Mouse (Mus musculus): Measurements from ENCODE around the gene Asb18. TPM values are rescaled to one million over a fixed set of nuclear protein-coding genes. Genes with fewer than 3 reads are reported as not detected.

Asb18 gene
- polyA plus RNA-seq, 1 experiment from 2014 or later: not detected

DNA sequence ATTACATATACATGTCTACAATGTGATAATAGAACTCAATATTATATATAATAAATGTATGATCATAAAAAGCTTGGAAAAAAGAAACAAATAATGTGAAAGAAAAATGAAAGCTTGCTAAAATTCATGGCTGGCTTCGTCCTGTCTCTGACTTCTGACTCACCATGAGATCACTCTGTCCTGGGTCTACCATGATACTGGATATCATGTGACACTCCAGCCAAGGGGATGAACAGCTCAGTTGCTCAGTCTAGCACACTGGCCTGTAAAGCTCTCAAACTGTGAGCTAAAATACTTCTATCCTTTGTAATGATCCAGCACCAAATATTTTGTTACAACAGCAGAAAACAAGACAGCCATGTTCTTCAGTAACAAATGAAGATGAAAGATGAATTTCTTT is 4.4 kb downstream of the Asb18 start:
- H3K9me3 ChIP-seq (ENCODE audit: low read length): no peaks in the 10 kb centered on the region
- H3K27me3 ChIP-seq (ENCODE audit: insufficient read depth, low read length): no peaks in the 10 kb centered on the region
- no peak overlapping the region for H3K4me2 ChIP-seq (ENCODE audit: low read depth, low read length)
- ATAC-seq (no peak), DNase-seq (no peak)
- H3K9ac ChIP-seq (replicated peaks): no peak overlapping the region
- no peaks in the 10 kb centered on the region for H3K36me3 ChIP-seq (replicated peaks; ENCODE audit: insufficient read depth, low read length)
- TF ChIP-seq CTCF (IDR thresholded peaks at IDR 0.05; ENCODE audit: low read depth) (no peak), EP300 (IDR thresholded peaks at IDR 0.05; ENCODE audit: low read depth) (no peak)
- H3K27ac ChIP-seq (ENCODE audit: low read depth): no peak overlapping the region
- no peaks in the 10 kb centered on the region for H3K4me1 ChIP-seq (ENCODE audit: insufficient read depth)
- no peak overlapping the region for H3K4me3 ChIP-seq (ENCODE audit: low read depth, low read length)
- WGBS (ENCODE audit: insufficient replicate concordance): 64% methylated on average over 1 of the region's 1 CpGs

- Histone ChIP-seq H3K27ac (ENCODE audit: low read depth) (no peak overlapping the region), H3K4me1 (ENCODE audit: insufficient read depth) (no peaks in the 10 kb centered on the region), H3K36me3 (replicated peaks; ENCODE audit: insufficient read depth, low read length) (no peaks in the 10 kb centered on the region), H3K4me2 (ENCODE audit: low read depth, low read length) (no peak overlapping the region), H3K27me3 (ENCODE audit: insufficient read depth, low read length) (no peaks in the 10 kb centered on the region), H3K9ac (replicated peaks) (no peak overlapping the region), H3K4me3 (ENCODE audit: low read depth, low read length) (no peak overlapping the region), H3K9me3 (ENCODE audit: low read length) (no peaks in the 10 kb centered on the region)
- no peak for TF ChIP-seq CTCF (IDR thresholded peaks at IDR 0.05; ENCODE audit: low read depth)
- no peak for TF ChIP-seq EP300 (IDR thresholded peaks at IDR 0.05; ENCODE audit: low read depth)
- DNase-seq (no peak), ATAC-seq (no peak)
- WGBS (ENCODE audit: insufficient replicate concordance): 63% methylated on average over 3 of the region's 3 CpGs
Observed at GRCm38 (mm10) chr1:90009188-90009587, 5.3 kb downstream of the Asb18 start.

DNA sequence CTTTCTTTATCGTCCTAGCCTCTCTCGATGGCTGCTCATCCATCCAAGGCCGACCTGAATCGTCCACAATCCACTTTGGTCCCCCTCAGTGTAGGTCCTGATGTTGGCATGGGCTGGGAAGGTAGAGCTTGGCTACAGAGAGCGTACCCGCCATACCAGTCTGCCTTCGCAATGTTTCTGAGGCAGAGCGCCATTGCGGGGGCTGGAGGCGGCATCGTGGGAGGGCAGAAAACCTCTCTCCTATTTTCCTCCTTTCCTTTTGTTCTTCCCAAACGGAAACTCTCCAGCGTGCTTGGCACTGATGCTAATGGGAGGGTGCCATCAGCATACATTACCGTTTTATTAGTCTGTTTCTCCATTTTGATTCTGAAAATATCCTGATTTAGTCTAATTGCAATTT is 7.8 kb downstream of the Asb18 start:
- Histone ChIP-seq H3K27ac (ENCODE audit: low read depth) (no peak overlapping the region), H3K9me3 (ENCODE audit: low read length) (no peaks in the 10 kb centered on the region), H3K36me3 (replicated peaks; ENCODE audit: insufficient read depth, low read length) (no peaks in the 10 kb centered on the region), H3K27me3 (ENCODE audit: insufficient read depth, low read length) (no peaks in the 10 kb centered on the region), H3K4me2 (ENCODE audit: low read depth, low read length) (no peak overlapping the region), H3K9ac (replicated peaks) (no peak overlapping the region), H3K4me3 (ENCODE audit: low read depth, low read length) (no peak overlapping the region), H3K4me1 (ENCODE audit: insufficient read depth) (no peaks in the 10 kb centered on the region)
- TF ChIP-seq EP300 (IDR thresholded peaks at IDR 0.05; ENCODE audit: low read depth) (no peak), CTCF (IDR thresholded peaks at IDR 0.05; ENCODE audit: low read depth) (no peak)
- DNase-seq (no peak), ATAC-seq (no peak)
- 66% methylated on average over 14 of the region's 14 CpGs for WGBS (ENCODE audit: insufficient replicate concordance)

GRCm38 (mm10) chr1:90000981-90001380 is 13.5 kb downstream of the Asb18 start:
- no peaks in the 10 kb centered on the region for H3K36me3 ChIP-seq (replicated peaks; ENCODE audit: insufficient read depth, low read length)
- no peak overlapping the region for H3K9ac ChIP-seq (replicated peaks)
- ATAC-seq (no peak), DNase-seq (no peak)
- H3K4me1 ChIP-seq (ENCODE audit: insufficient read depth): no peaks in the 10 kb centered on the region
- H3K27ac ChIP-seq (ENCODE audit: low read depth): no peak overlapping the region
- TF ChIP-seq CTCF (IDR thresholded peaks at IDR 0.05; ENCODE audit: low read depth) (no peak), EP300 (IDR thresholded peaks at IDR 0.05; ENCODE audit: low read depth) (no peak)
- H3K27me3 ChIP-seq (ENCODE audit: insufficient read depth, low read length): no peaks in the 10 kb centered on the region
- H3K4me2 ChIP-seq (ENCODE audit: low read depth, low read length): no peak overlapping the region
- H3K9me3 ChIP-seq (ENCODE audit: low read length): no peaks in the 10 kb centered on the region
- 60% methylated on average over 5 of the region's 5 CpGs for WGBS (ENCODE audit: insufficient replicate concordance)
- H3K4me3 ChIP-seq (ENCODE audit: low read depth, low read length): no peak overlapping the region

GRCm38 (mm10) chr1:89999858-90000257 is 14.6 kb downstream of the Asb18 start:
- TF ChIP-seq EP300 (IDR thresholded peaks at IDR 0.05; ENCODE audit: low read depth): no peak
- TF ChIP-seq CTCF (IDR thresholded peaks at IDR 0.05; ENCODE audit: low read depth): no peak
- WGBS (ENCODE audit: insufficient replicate concordance): 50% methylated on average over 3 of the region's 3 CpGs

DNA sequence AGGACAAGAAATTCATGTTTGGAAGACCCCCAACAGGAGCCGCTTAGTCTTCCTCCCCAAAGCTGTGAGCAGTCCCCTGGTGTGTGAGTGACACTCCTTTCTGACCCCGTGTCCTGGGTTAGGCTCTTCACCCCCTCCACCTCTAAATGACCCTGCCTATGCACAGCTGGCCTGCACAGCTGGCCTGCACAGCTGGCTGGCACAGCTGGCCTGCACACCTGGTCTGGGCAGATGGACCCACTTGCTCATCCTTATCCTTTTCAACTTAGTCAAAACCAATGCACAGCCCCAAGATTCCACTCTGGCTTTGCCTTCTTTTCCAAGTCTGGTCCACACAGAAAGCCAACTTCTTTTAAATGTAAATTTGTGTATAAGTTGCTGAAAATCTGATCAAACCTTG is 15.8 kb downstream of the Asb18 start:
- TF ChIP-seq EP300 (IDR thresholded peaks at IDR 0.05; ENCODE audit: low read depth): no peak
- TF ChIP-seq CTCF (IDR thresholded peaks at IDR 0.05; ENCODE audit: low read depth): no peak
- no peak overlapping the region for H3K27ac ChIP-seq (ENCODE audit: low read depth)
- no peaks in the 10 kb centered on the region for H3K4me1 ChIP-seq (ENCODE audit: insufficient read depth)
- H3K9me3 ChIP-seq (ENCODE audit: low read length): no peaks in the 10 kb centered on the region
- 71% methylated on average over 2 of the region's 2 CpGs for WGBS (ENCODE audit: insufficient replicate concordance)
- H3K4me3 ChIP-seq (ENCODE audit: low read depth, low read length): no peak overlapping the region
- ATAC-seq (no peak), DNase-seq (no peak)
- no peak overlapping the region for H3K9ac ChIP-seq (replicated peaks)
- 0 out of 2 replicates have a peak, but pooled peaks cover 4% of the 10 kb centered on the region for H3K27me3 ChIP-seq (ENCODE audit: insufficient read depth, low read length)
- H3K4me2 ChIP-seq (ENCODE audit: low read depth, low read length): no peak overlapping the region
- H3K36me3 ChIP-seq (replicated peaks; ENCODE audit: insufficient read depth, low read length): no peaks in the 10 kb centered on the region

More at GRCm38 (mm10) chr1:89999858-90000257, 14.6 kb downstream of the Asb18 start:
- Histone ChIP-seq H3K27me3 (ENCODE audit: insufficient read depth, low read length) (0 out of 2 replicates have a peak, but pooled peaks cover 1% of the 10 kb centered on the region), H3K36me3 (replicated peaks; ENCODE audit: insufficient read depth, low read length) (no peaks in the 10 kb centered on the region), H3K4me3 (ENCODE audit: low read depth, low read length) (no peak overlapping the region), H3K9ac (replicated peaks) (no peak overlapping the region), H3K4me2 (ENCODE audit: low read depth, low read length) (no peak overlapping the region), H3K9me3 (ENCODE audit: low read length) (no peaks in the 10 kb centered on the region), H3K27ac (ENCODE audit: low read depth) (no peak overlapping the region), H3K4me1 (ENCODE audit: insufficient read depth) (no peaks in the 10 kb centered on the region)
- ATAC-seq (no peak), DNase-seq (no peak)

- Histone ChIP-seq H3K27ac (ENCODE audit: low read depth) (no peak overlapping the region), H3K27me3 (ENCODE audit: insufficient read depth, low read length) (peaks cover 7% of the 10 kb centered on the region), H3K4me1 (ENCODE audit: insufficient read depth) (no peaks in the 10 kb centered on the region), H3K9ac (replicated peaks) (no peak overlapping the region), H3K4me3 (ENCODE audit: low read depth, low read length) (no peak overlapping the region), H3K9me3 (ENCODE audit: low read length) (no peaks in the 10 kb centered on the region), H3K36me3 (replicated peaks; ENCODE audit: insufficient read depth, low read length) (no peaks in the 10 kb centered on the region), H3K4me2 (ENCODE audit: low read depth, low read length) (no peak overlapping the region)
- ATAC-seq: no peak
- DNase-seq: no peak
- TF ChIP-seq CTCF (IDR thresholded peaks at IDR 0.05; ENCODE audit: low read depth): no peak
- no peak for TF ChIP-seq EP300 (IDR thresholded peaks at IDR 0.05; ENCODE audit: low read depth)
- WGBS (ENCODE audit: insufficient replicate concordance): 42% methylated on average over 7 of the region's 7 CpGs
Observed at GRCm38 (mm10) chr1:89998076-89998475, 16.4 kb downstream of the Asb18 start.

Data from liver, postnatal 0 days (tissue).